Mouse (Mus musculus) lung, embryonic 14.5 days (tissue): ENCODE results near the gene Rexo5. TPM values are rescaled to one million over a fixed set of nuclear protein-coding genes. Genes with fewer than 3 reads are reported as not detected.

Experiments
- ATAC-seq: fragments of 200-750 bp; cut with Nextera tagmentation; 2 replicates; pipeline ENCODE4 v1.8.0; 2017; ENCODE audit warnings: mild to moderate bottlenecking, moderate TSS enrichment, moderate library complexity; ENCODE audit not compliant: insufficient read depth
- DNase-seq: peaks from one replicate; pipeline ENCODE4 v3.0.0-alpha.2; 2015
- H3K27ac ChIP-seq: fragments of 300-500 bp; sonication (generic); 2 replicates; pipeline ENCODE4 v1.5.1; 2014; ENCODE audit warnings: low read depth, mild to moderate bottlenecking, moderate library complexity
- H3K27me3 ChIP-seq: fragments of 300-500 bp; sonication (generic); 2 replicates; pipeline ENCODE4 v1.6.1; 2014; ENCODE audit warnings: low read length, control low read depth; ENCODE audit not compliant: insufficient read depth
- H3K36me3 ChIP-seq: fragments of 300-500 bp; sonication (generic); 2 replicates; pipeline ENCODE4 v1.6.1; 2014; ENCODE audit warnings: control low read depth; ENCODE audit not compliant: insufficient read depth
- H3K4me1 ChIP-seq: fragments of 300-500 bp; sonication (generic); 2 replicates; pipeline ENCODE4 v1.6.1; 2014; ENCODE audit warnings: antibody characterized with exemption, control low read depth; ENCODE audit not compliant: insufficient read depth
- H3K4me2 ChIP-seq: fragments of 300-500 bp; sonication (generic); 2 replicates; pipeline ENCODE4 v1.6.1; 2014; ENCODE audit warnings: mild to moderate bottlenecking
- H3K4me3 ChIP-seq: fragments of 300-500 bp; sonication (generic); 2 replicates; pipeline ENCODE4 v1.5.1; 2014; ENCODE audit warnings: low read depth, low read length
- H3K9ac ChIP-seq: fragments of 300-500 bp; sonication (generic); 2 replicates; pipeline ENCODE4 v1.6.1; 2014
- H3K9me3 ChIP-seq: fragments of 300-500 bp; sonication (generic); 2 replicates; pipeline ENCODE4 v1.6.1; 2016; ENCODE audit warnings: low read depth, low read length, control low read depth
- CTCF ChIP-seq: IDR thresholded peaks from 2 replicates; pipeline ENCODE4 v1.5.1; 2016; ENCODE audit warnings: antibody characterized with exemption, low read depth
- WGBS: fragments of 180-500 bp; shearing (Covaris S2); extraction: QIAGEN DNeasy Blood & Tissue Kit; methylation state at CpG from one replicate; pipeline ENCODE4 v1.1.7; 2014; 5-methylcytosine and 5-hydroxymethylcytosine counted together
- polyA plus RNA-seq: library from polyadenylated mRNA; unstranded; fragments of >200 nt; fragmentation: Nextera tagmentation; extraction: Ambion mirVana; gene quantifications from 2 replicates; pipeline ENCODE4 v1.2.1, GENCODE M21; 2014

The Rexo5 gene
- polyA plus RNA-seq, 1 experiment from 2014 or later: 27.5 TPM

DNA sequence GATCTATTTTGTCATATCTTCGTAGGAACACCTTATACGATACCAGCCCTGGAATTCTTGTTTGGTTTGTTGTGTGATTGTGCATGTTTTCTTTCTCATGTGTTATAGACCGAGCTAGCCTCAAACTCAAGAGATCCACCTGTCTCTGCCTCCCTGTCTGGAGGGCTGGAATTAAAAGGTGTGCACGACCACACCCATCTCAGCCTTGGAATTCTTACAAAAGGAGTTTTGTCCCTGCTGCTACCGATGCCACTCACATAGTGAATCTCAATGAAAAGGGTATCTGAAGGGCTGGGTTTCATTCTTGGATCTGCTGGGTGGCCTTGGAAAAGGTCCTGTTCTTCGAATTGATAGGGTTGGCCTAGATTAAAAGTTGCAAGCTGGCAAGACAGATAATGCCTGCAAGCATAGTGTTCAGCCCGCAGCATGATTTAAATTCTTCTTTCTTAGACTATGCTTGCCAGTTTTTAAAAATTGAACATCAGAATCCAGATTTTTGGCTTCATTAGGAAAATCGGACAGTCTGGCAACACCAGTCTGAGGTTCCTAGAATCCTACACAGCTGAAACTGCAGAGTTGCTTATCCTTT lies 103.8 kb downstream of the Rexo5 start:
- H3K4me2 ChIP-seq: no peak overlapping the region
- H3K9ac ChIP-seq: no peak overlapping the region
- no peak overlapping the region for H3K4me3 ChIP-seq
- no peak for ATAC-seq
- no peak for DNase-seq
- H3K27me3 ChIP-seq: no peaks in the 10 kb centered on the region
- H3K9me3 ChIP-seq: no peaks in the 10 kb centered on the region
- WGBS: 90% methylated on average over 8 of the region's 8 CpGs
- no peak overlapping the region for H3K27ac ChIP-seq
- TF ChIP-seq CTCF: no peak
- no peaks in the 10 kb centered on the region for H3K4me1 ChIP-seq
- no peaks in the 10 kb centered on the region for H3K36me3 ChIP-seq

DNA sequence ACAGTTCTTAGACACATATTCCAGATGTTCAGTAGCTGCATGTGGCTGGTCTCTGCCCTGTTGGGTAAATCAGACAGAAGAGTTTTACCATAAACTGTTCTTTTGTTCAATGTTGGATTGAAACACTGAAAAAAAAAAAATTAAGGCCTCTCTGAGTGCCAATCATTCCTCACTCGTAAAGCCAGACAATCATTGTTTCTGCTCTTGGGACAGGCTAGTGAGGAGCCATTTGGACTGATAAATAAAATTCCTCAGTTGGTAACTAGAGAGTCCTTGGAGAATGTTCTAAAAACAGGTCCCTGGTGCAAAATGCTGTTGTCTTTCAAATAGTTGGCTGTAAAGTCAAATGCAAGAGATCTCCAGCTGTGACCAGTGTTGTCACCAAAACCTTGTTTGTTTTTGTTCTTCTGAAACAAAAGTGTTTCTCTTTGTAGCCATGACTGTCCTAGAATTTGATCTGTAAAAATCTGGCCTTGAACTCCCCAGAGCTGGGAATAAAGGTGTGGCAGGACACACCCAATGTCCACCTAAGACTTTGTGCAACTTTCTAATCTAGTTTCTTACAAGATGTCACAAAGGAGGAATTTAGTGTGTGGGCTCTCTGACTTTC lies 104.5 kb downstream of the Rexo5 start:
- DNase-seq (no peak), ATAC-seq (no peak)
- Histone ChIP-seq H3K9ac (no peak overlapping the region), H3K4me3 (no peak overlapping the region), H3K27me3 (no peaks in the 10 kb centered on the region), H3K36me3 (no peaks in the 10 kb centered on the region), H3K4me1 (no peaks in the 10 kb centered on the region), H3K9me3 (no peaks in the 10 kb centered on the region), H3K27ac (no peak overlapping the region), H3K4me2 (no peak overlapping the region)
- 53% methylated on average over 1 of the region's 1 CpGs for WGBS
- no peak for TF ChIP-seq CTCF

Other genes starting within 250 kb of the Rexo5 start
- gene Acsm2, start 239.7 kb upstream of the Rexo5 start, polyA plus RNA-seq: not detected in 2 replicates
- 2.0 and 2.5 TPM in 2 replicates for gene Acsm1, start 187.0 kb upstream of the Rexo5 start, polyA plus RNA-seq
- not detected in 2 replicates for gene Acsm4, start 104.0 kb upstream of the Rexo5 start, polyA plus RNA-seq
- gene Thumpd1, start 73.2 kb upstream of the Rexo5 start, polyA plus RNA-seq: 86.8 and 90.6 TPM in 2 replicates
- gene Acsm3, start 33.1 kb upstream of the Rexo5 start, polyA plus RNA-seq: 0.17 and 0.31 TPM in 2 replicates
- 31.7 and 35.6 TPM in 2 replicates for gene Eri2, start 52 bp downstream of the Rexo5 start, polyA plus RNA-seq
- gene Lyrm1, start 101.9 kb downstream of the Rexo5 start, polyA plus RNA-seq: 5.5 and 6.2 TPM in 2 replicates
- 7.3 and 7.8 TPM in 2 replicates for gene Dcun1d3, start 102.3 kb downstream of the Rexo5 start, polyA plus RNA-seq